Mouse (Mus musculus) G1E (cell line): ENCODE measurements at regions not wholly inside any gene's neighbourhood (a gene's known extent, or its start where the extent isn't known, plus 50 kb on each side); places are given as distances from the start of the nearest gene placed in this dataset.

ENCODE experiments used
- CTCF ChIP-seq: IDR thresholded peaks from 2 replicates; pipeline ENCODE4 v1.5.1; 2012; ENCODE audit warnings: low read depth, low read length, inconsistent platforms, mixed read lengths
- GATA2 ChIP-seq: IDR thresholded peaks from 2 replicates; pipeline ENCODE4 v1.6.1; 2012; ENCODE audit warnings: low read depth, low read length, inconsistent platforms, borderline replicate concordance
- TAL1 ChIP-seq: conservative IDR thresholded peaks from 2 replicates; pipeline ENCODE4 v1.6.1; 2012; ENCODE audit warnings: low read depth, low read length, inconsistent platforms, mixed read lengths

DNA sequence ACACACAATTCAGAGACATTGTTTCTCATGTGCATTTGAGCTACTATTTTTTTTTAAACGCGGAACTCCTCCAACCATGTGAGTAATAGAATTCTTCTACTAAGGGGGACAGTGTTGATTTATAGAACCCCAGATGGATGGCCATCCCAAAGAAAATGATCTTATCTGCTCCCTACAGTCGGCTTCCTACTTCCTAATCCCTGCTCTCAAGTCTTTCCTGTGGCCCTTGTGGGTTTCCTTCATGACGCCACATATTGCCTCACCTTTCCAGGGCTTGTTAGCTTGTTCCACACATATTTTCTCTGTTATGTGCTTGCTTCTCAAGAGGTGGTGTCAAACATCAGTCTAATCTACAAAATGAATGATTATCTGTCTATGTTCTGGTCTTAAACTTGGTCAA lies 651.9 kb upstream of the Sox9 start:
- TF ChIP-seq GATA2 (no peak), CTCF (no peak), TAL1 (no peak)
